Mouse (Mus musculus) kidney, adult 2 months (tissue): ENCODE measurements at regions not wholly inside any gene's neighbourhood (a gene's known extent, or its start where the extent isn't known, plus 50 kb on each side); places are given as distances from the start of the nearest gene placed in this dataset.

Experiments used
- DNase-seq: peaks from one replicate; pipeline ENCODE4 v3.0.0; 2021
- H3K27ac ChIP-seq: fragments of 200-500 bp; 2 replicates; pipeline ENCODE4 v1.5.1; 2012; ENCODE audit warnings: low read depth, low read length, control low read depth, inconsistent platforms; ENCODE audit not compliant: insufficient read depth
- H3K27me3 ChIP-seq: fragments of 200-500 bp; replicated peaks from 2 replicates; pipeline ENCODE4 v1.6.1; 2012; ENCODE audit warnings: mild to moderate bottlenecking, moderate library complexity, low read length, inconsistent platforms; ENCODE audit not compliant: control insufficient read depth, insufficient read depth
- H3K36me3 ChIP-seq: fragments of 200-500 bp; 2 replicates; pipeline ENCODE4 v1.6.1; 2012; ENCODE audit warnings: mild to moderate bottlenecking, moderate library complexity, low read length, inconsistent platforms; ENCODE audit not compliant: control insufficient read depth, insufficient read depth
- H3K4me1 ChIP-seq: fragments of 200-500 bp; 2 replicates; pipeline ENCODE4 v1.6.1; 2011; ENCODE audit warnings: low read length; ENCODE audit not compliant: control insufficient read depth, insufficient read depth
- H3K4me3 ChIP-seq: fragments of 200-500 bp; 2 replicates; pipeline ENCODE4 v1.5.1; 2011; ENCODE audit warnings: mild to moderate bottlenecking, low read depth, low read length, control low read depth; ENCODE audit not compliant: insufficient read depth
- CTCF ChIP-seq: fragments of 200-500 bp; conservative IDR thresholded peaks from 2 replicates; pipeline ENCODE4 v1.5.1; 2011; ENCODE audit warnings: low read depth, mild to moderate bottlenecking, control low read depth, low read length, moderate library complexity, mixed read lengths; ENCODE audit not compliant: insufficient read depth, insufficient read length
- POLR2A ChIP-seq: fragments of 200-500 bp; IDR thresholded peaks from one replicate; pipeline ENCODE4 v1.6.1; 2011; ENCODE audit warnings: low read depth, low read length, control low read depth
- WGBS: fragments of 180-500 bp; shearing (Covaris S2); methylation state at CpG from one replicate; pipeline ENCODE4 v1.1.7; 2018; 5-methylcytosine and 5-hydroxymethylcytosine counted together

GRCm38 (mm10) chr5:119571644-119572043, 98.8 kb upstream of the Tbx3 start:
- DNase-seq, result no peak
- Histone ChIP-seq H3K4me3 (no peak overlapping the region), H3K27me3 (no peaks in the 10 kb centered on the region), H3K27ac (no peak overlapping the region), H3K4me1 (no peaks in the 10 kb centered on the region), H3K36me3 (no peaks in the 10 kb centered on the region)
- 0 out of 2 replicates have a peak, but pooled peaks have one; percentile 7 for TF ChIP-seq CTCF
- no peak for TF ChIP-seq POLR2A
- WGBS, result 97% methylated on average over 3 of the region's 3 CpGs

GRCm38 (mm10) chr5:119575124-119575523, 95.3 kb upstream of the Tbx3 start:
- no peaks in the 10 kb centered on the region for H3K4me1 ChIP-seq
- no peak overlapping the region for H3K4me3 ChIP-seq
- no peaks in the 10 kb centered on the region for H3K27me3 ChIP-seq
- no peak for DNase-seq
- H3K36me3 ChIP-seq, result no peaks in the 10 kb centered on the region
- no peak overlapping the region for H3K27ac ChIP-seq
- TF ChIP-seq POLR2A (no peak), CTCF (no peak)
- 31% methylated on average over 14 of the region's 14 CpGs for WGBS

DNA sequence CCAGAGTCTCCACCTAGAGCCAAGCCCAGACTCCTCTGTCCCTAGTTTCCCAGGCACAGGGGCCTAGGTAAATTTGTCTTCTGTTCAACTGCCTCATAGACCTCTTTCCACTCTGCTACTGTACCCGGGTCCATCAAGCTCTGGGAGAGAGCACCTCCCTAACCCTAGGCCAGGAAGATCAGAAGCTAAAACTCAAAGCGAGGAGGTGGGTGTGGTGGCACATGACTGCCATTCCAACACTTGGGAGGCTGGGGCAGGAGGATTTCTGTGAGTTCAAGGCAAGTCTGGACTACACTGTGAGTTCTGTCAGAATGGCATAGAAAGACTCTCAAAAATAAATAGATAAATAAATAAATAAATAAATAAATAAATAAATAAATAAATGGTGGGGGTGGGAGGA, 91.2 kb upstream of the Tbx3 start:
- no peaks in the 10 kb centered on the region for H3K36me3 ChIP-seq
- no peak overlapping the region for H3K27ac ChIP-seq
- TF ChIP-seq POLR2A (no peak), CTCF (no peak)
- no peak for DNase-seq
- no peaks in the 10 kb centered on the region for H3K27me3 ChIP-seq
- 95% methylated on average over 2 of the region's 2 CpGs for WGBS
- H3K4me1 ChIP-seq, result no peaks in the 10 kb centered on the region
- no peak overlapping the region for H3K4me3 ChIP-seq

- TF ChIP-seq CTCF (no peak), POLR2A (no peak)
- Histone ChIP-seq H3K36me3 (no peaks in the 10 kb centered on the region), H3K27ac (no peak overlapping the region), H3K27me3 (no peaks in the 10 kb centered on the region), H3K4me3 (no peak overlapping the region), H3K4me1 (no peaks in the 10 kb centered on the region)
- WGBS, result 94% methylated on average over 2 of the region's 2 CpGs
- DNase-seq, result no peak
Observed at GRCm38 (mm10) chr5:119579806-119580205, 90.7 kb upstream of the Tbx3 start.

GRCm38 (mm10) chr5:119580395-119580794, 90.1 kb upstream of the Tbx3 start:
- Histone ChIP-seq H3K4me3 (no peak overlapping the region), H3K36me3 (no peaks in the 10 kb centered on the region), H3K27ac (no peak overlapping the region), H3K27me3 (no peaks in the 10 kb centered on the region), H3K4me1 (no peaks in the 10 kb centered on the region)
- DNase-seq, result no peak
- TF ChIP-seq POLR2A, result no peak
- TF ChIP-seq CTCF, result no peak; the same call in 1 of the 2 replicates
- 86% methylated on average over 6 of the region's 6 CpGs for WGBS

DNA sequence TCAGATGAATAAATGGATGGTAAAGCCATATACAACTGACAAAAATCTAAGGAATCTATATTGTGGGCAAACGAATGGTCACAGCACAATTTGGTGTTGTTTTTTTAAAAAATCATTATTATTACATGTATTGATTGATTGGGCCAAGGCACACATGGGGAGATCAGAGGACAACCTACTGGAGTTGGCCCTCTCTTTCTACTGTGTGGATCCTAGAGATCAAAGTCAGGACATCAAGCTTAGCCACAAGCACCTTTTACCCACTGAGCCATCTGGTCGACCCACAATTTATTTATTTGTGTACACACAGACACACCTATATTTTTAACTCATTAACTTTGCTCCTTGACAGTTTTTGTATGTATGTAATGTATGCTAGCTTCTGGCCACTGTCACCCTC, 89.7 kb upstream of the Tbx3 start:
- 81% methylated on average over 2 of the region's 2 CpGs for WGBS
- no peak for DNase-seq
- H3K4me3 ChIP-seq, result no peak overlapping the region
- TF ChIP-seq CTCF (no peak), POLR2A (no peak)
- no peaks in the 10 kb centered on the region for H3K4me1 ChIP-seq
- H3K27ac ChIP-seq, result no peak overlapping the region
- no peaks in the 10 kb centered on the region for H3K27me3 ChIP-seq
- H3K36me3 ChIP-seq, result no peaks in the 10 kb centered on the region

- Histone ChIP-seq H3K27ac (no peak overlapping the region), H3K36me3 (no peaks in the 10 kb centered on the region), H3K27me3 (no peaks in the 10 kb centered on the region), H3K4me1 (no peaks in the 10 kb centered on the region), H3K4me3 (no peak overlapping the region)
- 79% methylated on average over 2 of the region's 2 CpGs for WGBS
- TF ChIP-seq CTCF (no peak), POLR2A (no peak)
- DNase-seq, result no peak
Observed at GRCm38 (mm10) chr5:119584389-119584788, 86.1 kb upstream of the Tbx3 start.

DNA sequence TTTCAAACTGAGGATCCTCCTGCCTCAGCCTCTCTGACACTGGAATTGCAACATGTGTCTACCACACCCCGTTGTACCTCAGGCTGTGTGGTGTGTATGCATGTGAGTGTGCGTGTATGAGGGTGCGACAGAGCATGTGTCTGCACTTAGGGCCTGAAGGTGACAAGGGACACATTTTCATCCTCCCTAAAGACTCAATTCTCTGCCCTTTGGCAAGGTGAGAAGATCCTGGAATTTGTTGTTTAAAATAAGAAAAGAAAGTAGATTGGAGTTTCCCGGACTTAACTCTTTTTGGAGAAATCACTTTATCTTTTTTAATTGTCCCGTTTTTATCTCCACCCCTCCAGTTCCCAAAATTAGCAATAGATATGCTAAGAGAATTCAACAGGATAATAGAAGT, 85.6 kb upstream of the Tbx3 start:
- WGBS, result 93% methylated on average over 5 of the region's 5 CpGs

More for the DNA sequence above, 85.6 kb upstream of the Tbx3 start:
- no peak for DNase-seq
- H3K36me3 ChIP-seq, result no peaks in the 10 kb centered on the region
- no peaks in the 10 kb centered on the region for H3K27me3 ChIP-seq
- H3K4me1 ChIP-seq, result no peaks in the 10 kb centered on the region
- no peak overlapping the region for H3K27ac ChIP-seq
- no peak overlapping the region for H3K4me3 ChIP-seq
- TF ChIP-seq POLR2A, result no peak
- no peak for TF ChIP-seq CTCF
